Mouse (Mus musculus) CH12.LX (cell line): ENCODE data around the gene Pced1b.

Source experiments
- KAT2A ChIP-seq: IDR thresholded peaks from 2 replicates; pipeline ENCODE4 v1.6.1; 2012; ENCODE audit warnings: low read length, improper control_type of control experiment, inconsistent platforms; ENCODE audit not compliant: insufficient replicate concordance
- NELFE ChIP-seq: IDR thresholded peaks from 2 replicates; pipeline ENCODE4 v1.6.1; 2011; ENCODE audit warnings: low read depth, low read length, improper control_type of control experiment
- POLR2A ChIP-seq: IDR thresholded peaks from 2 replicates; pipeline ENCODE4 v1.6.1; 2011; ENCODE audit warnings: low read depth, mild to moderate bottlenecking, improper control_type of control experiment, low read length

DNA sequence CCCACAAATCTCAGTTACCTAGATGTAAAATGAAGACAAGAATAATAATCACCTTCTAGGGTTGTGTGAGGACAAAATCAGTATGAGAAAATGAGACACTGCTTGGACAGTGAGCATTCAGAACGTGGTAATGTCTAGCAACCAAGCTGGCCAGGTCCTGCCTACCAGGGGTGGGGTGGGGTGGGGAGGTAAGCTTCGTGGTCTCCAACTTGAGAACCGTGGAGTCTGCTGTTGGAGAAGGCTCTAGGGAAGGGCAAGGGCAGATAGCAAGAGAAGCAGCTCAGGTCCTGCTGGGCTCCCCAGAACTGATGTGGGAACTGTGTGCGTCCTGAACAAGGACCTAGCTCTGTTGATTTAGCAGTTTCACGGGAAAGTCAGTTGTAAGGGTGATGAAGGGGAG, 37.3 kb downstream of the Pced1b start:
- TF ChIP-seq NELFE: no peak
- TF ChIP-seq POLR2A: no peak
- TF ChIP-seq KAT2A: no peak
